Mouse (Mus musculus): ENCODE results near the gene Pira2.
"Not testable (repeated sequence)": the region's sequence is repeated elsewhere in the genome, so short reads cannot be mapped to it uniquely, and the experiment has no call there.

Pira2 gene

DNA sequence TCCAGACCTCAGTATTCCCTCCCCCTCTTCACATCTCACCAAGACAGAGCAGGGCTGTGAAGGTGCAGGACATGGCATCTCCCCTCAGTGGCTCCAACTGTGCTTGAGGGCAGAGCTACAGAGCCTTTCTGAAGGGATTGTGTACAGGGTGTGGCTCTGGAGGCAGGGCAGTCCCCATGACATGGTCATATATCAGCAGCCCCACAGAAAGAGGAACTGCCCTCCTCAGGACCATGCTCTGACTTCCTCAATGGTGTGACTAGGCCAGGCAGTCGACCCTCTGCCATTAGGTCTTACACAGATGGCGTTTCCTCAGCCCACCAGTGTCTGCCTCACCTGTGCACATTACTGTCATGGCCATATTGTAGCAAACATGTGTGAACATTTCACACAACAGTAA, at the start of gene Pira2:
Gene Pira2 (minus strand): TSS at position 101 of the 400 bp plus-strand sequence.
- not testable (repeated sequence) for DNase-seq (ENCODE audit: extremely low read depth, low read depth, low spot score)

GRCm38 (mm10) chr7:3875032-3875431, 30.2 kb upstream of the Pira2 start:
- DNase-seq (ENCODE audit: extremely low read depth, low read depth, low spot score): not testable (repeated sequence)

- not testable (repeated sequence) for DNase-seq (ENCODE audit: extremely low read depth, low read depth, low spot score)
Observed at GRCm38 (mm10) chr7:3837854-3838253, 7.0 kb downstream of the Pira2 start.

DNA sequence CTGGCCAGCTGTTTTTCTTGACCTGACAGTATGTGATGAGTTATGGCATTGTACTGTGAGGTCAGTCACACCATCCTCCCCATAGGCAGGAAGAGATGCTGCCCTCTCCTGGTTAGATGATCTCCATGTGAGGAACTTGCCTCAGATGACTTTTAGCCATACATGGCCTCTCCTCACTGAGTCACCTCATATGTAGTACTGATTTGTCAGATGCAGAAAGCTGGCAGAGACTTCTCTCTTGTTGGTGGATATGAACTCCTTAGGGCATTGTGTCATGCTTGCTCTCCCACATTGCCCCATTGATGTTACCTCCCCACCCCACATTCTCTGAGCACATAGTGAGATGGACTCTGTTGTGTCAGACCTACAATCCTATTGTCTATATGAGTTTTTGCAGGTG, 14.2 kb downstream of the Pira2 start:
- not testable (repeated sequence) for DNase-seq (ENCODE audit: extremely low read depth, low read depth, low spot score)

- not testable (repeated sequence) for DNase-seq (ENCODE audit: extremely low read depth, low read depth, low spot score)
Observed at GRCm38 (mm10) chr7:3825599-3825998, 19.3 kb downstream of the Pira2 start, which contains the start of gene Gm15448. Gene Gm15448 (minus strand): TSS chr7:3825687.

DNA sequence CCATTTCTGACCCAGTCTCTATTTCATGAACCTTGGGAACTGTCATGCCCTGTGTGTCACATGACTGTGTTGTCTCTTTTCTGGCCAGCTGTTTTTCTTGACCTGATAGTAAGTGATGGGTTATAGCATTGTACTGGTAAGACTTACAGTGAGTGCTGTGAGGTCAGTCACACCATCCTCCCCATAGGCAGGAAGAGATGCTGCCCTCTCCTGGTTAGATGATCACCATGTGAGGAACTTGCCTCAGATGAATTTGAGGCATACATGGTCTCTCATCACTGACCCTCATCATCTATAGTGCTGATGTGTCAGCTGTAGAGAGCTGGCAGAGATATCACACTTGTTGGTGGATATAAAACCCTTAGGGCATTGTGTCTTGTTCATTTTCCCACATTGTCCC, 32.9 kb downstream of the Pira2 start:
- not testable (repeated sequence) for DNase-seq (ENCODE audit: extremely low read depth, low read depth, low spot score)

GRCm38 (mm10) chr7:3802935-3803334, 41.9 kb downstream of the Pira2 start:
- DNase-seq (ENCODE audit: extremely low read depth, low read depth, low spot score): not testable (repeated sequence)

- DNase-seq (ENCODE audit: extremely low read depth, low read depth, low spot score): not testable (repeated sequence)
Observed at GRCm38 (mm10) chr7:3799940-3800339, 44.9 kb downstream of the Pira2 start.

DNA sequence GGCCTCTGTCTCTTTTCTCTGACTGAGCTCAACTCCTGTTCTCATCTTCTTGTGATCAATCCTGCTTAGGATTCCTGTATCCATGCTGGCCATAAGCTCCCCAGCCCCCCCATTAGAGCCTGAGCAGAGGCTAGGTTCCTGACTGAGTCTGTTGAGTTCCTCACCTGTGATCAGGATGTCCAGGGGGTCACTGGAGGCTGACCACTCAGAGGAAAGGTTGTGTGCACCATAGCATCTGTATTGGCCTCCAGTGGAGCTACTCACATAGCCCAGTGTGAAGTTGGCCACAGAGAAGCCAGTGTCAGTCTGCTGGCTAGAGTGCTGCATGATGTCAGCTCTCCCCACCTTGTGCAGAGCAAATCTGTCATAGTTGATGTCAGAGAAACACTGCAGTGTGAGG, 48.6 kb downstream of the Pira2 start:
- DNase-seq (ENCODE audit: extremely low read depth, low read depth, low spot score): not testable (repeated sequence)
